Mouse (Mus musculus) heart, adult 2 months (tissue): ENCODE measurements around the gene Gm6803.
"Not testable (repeated sequence)": the region's sequence is repeated elsewhere in the genome, so short reads cannot be mapped to it uniquely, and the experiment has no call there.

ENCODE experiments used
- CTCF ChIP-seq: fragments of 200-600 bp; IDR thresholded peaks from 2 replicates; pipeline ENCODE4 v1.8.1; 2022; ENCODE audit warnings: antibody characterized with exemption, mild to moderate bottlenecking, moderate library complexity
- POLR2A ChIP-seq: fragments of 200-500 bp; IDR thresholded peaks from 2 replicates; pipeline ENCODE4 v1.6.1; 2011; ENCODE audit warnings: mild to moderate bottlenecking, low read depth, low read length, control low read depth; ENCODE audit not compliant: insufficient read depth

- TF ChIP-seq POLR2A, CTCF: not testable (repeated sequence)
Observed at GRCm38 (mm10) chr12:88004118-88004517, 14.5 kb downstream of the Gm6803 start.
